Mouse (Mus musculus): Measurements from ENCODE around the gene Galk1.

Galk1 gene

DNA sequence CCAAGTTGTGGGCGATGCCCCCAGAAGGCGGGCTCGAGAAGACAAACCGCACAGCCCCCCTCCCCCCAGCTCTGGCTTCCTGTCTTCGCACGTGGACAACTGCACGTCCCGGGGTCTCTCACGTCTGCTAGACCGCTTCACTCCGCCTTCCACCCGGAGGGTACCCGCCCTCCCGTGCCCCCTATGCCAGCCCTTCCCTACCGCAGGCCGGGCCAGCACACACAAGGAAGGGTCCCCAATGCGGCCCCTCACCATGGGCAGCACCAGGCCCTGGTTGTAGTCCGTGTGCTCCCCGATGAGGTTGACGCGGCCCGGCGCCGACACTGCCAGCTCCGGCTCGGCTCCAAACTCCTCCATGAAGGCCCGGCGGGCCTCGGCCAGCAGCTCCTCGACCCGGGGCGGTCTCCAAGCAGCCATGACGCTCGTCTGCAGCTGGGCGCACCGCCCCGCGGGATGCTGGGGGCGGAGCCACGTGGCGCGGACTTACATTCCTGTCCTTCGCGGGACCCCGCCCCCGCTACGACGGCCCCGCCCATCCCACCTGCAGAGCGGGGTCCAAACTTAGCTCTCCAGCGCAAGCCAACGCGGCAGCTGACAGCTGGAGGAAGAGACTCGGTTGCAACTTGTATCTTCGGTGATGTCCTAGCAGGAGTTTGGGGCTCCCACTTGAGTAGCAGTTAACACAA is at the start of gene Galk1:
Galk1 (minus strand) TSS at position 458 of the 686 bp plus-strand sequence.
- DNase-seq (ENCODE audit: low spot score) = peak; percentile 95

- DNase-seq (ENCODE audit: low spot score) = no peak
Measured at GRCm38 (mm10) chr11:116061641-116062415, 49.3 kb upstream of the Galk1 start.

GRCm38 (mm10) chr11:116060596-116060995 is 48.1 kb upstream of the Galk1 start:
- DNase-seq (ENCODE audit: low spot score) = no peak

DNA sequence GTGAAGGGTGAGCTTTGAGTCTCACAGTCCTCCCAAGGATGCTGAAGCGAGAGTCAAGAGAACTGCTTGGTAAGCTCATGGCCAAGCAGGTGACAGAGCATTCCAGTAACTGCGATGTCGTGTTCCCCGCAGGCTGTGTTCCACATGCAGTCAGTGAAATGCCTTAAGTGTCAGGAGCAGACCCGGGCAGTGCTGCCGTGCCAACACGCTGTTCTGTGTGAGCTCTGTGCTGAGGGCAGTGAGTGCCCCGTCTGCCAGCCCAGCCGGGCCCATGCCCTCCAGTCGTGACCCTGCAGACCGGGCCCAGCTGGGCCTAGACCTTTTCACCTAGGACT is 47.1 kb upstream of the Galk1 start:
- DNase-seq (ENCODE audit: low spot score) = no peak

GRCm38 (mm10) chr11:116058868-116059690 is 46.6 kb upstream of the Galk1 start:
- DNase-seq (ENCODE audit: low spot score) = no peak

DNA sequence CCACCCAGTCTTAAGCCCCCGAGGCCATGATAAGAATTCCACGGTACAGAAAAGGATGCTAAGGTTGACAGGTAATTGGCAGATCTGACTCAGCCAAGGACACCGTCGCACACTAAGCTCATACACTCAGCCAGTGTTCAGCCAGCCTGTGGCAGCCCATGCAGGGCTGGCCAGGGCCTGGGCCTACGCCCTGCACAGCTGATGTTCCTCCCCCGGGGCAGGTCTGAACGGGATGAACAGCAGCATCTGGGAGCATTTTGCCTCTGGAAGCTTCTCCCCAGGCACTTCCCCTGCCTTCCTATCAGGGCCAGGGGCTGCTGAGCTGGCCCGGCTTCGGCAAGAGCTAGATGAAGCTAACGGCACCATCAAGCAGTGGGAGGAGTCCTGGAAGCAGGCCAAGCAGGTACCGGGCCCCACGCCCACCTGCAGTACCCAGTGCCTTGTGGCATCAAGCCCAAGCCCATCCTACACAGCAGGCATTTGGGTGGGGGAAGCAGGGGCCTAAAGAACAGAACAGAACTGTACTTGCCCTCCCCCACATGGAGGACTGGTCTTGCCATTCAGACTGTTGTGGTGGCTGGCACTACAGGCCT is 45.6 kb upstream of the Galk1 start:
- DNase-seq (ENCODE audit: low spot score) = no peak

DNA sequence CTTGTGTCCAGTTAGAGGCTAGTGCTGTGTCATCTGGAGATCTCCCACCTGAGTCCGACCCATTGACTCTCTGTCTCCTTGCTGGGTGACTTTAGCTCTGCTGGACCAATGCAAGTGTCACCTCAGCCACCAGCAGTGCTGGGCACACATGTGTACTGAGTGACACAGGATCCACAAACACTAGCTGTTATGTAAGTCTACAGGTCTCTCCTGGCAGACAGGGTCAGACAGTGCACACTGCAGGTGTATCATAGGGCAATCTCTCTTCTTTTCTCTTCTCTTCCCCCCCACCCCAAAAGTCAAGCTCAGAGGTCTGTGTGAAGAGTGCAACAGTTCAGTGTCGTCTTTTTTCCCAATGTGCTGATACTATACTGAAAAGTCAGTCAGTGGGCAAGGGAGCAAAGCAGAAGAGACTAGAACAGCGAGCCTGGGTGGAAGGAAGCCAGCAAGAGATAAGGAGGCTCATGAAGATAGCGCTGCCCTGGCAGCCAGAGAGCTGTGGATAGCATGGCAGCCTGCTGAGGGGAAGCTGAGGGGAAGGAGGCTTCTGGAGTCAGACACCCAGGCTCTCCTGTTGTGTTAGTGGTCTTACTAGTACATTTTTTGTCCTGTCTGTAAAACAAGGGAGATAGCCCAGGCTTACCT is 44.8 kb upstream of the Galk1 start:
- DNase-seq (ENCODE audit: low spot score) = no peak

DNA sequence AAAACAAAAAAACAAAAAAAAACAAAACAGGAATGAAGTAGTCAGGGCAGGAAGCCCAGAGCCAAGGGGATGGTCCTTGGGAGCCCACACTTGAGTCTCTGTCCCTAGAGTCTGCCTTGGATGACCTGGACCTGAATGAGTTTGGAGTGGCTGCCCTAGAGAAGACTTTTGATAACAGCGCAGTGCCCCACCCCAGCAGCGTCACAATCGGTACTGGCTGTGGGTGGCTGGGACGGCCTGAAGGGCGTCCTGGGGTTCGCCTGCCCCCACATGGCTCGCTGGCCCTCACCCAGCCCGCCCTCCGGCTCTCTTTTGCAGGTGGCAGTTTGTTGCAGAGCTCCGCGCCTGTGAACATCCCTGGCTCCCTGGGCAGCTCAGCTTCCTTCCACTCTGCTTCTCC is 43.4 kb upstream of the Galk1 start:
- no peak for DNase-seq (ENCODE audit: low spot score)

- no peak for DNase-seq (ENCODE audit: low spot score)
Measured at GRCm38 (mm10) chr11:116053510-116054229, 41.2 kb upstream of the Galk1 start.

- DNase-seq (ENCODE audit: low spot score) = no peak
Measured at GRCm38 (mm10) chr11:116050196-116050595, 37.7 kb upstream of the Galk1 start.

- DNase-seq (ENCODE audit: low spot score) = no peak
Measured at GRCm38 (mm10) chr11:116049610-116050009, 37.1 kb upstream of the Galk1 start.

GRCm38 (mm10) chr11:116045173-116045572 is 32.7 kb upstream of the Galk1 start:
- no peak for DNase-seq (ENCODE audit: low spot score)

DNA sequence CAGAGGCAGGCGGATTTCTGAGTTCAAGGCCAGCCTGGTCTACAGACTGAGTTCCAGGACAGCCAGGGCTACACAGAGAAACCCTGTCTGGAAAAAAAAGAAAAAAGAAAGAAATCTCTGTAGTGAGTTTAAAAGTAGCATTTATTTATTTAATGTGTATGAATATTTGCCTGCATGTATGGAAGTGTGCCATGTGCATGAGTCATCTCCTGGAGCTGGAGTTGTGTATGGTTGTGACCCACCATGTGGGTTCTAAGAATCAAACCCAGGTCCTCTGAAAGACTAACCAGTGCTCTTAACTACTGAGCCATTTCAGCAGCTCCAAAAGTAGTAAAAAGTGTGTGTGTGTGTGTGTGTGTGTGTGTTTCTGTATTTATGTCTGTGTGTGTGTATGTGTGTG is 30.8 kb upstream of the Galk1 start:
- DNase-seq (ENCODE audit: low spot score) = no peak

DNA sequence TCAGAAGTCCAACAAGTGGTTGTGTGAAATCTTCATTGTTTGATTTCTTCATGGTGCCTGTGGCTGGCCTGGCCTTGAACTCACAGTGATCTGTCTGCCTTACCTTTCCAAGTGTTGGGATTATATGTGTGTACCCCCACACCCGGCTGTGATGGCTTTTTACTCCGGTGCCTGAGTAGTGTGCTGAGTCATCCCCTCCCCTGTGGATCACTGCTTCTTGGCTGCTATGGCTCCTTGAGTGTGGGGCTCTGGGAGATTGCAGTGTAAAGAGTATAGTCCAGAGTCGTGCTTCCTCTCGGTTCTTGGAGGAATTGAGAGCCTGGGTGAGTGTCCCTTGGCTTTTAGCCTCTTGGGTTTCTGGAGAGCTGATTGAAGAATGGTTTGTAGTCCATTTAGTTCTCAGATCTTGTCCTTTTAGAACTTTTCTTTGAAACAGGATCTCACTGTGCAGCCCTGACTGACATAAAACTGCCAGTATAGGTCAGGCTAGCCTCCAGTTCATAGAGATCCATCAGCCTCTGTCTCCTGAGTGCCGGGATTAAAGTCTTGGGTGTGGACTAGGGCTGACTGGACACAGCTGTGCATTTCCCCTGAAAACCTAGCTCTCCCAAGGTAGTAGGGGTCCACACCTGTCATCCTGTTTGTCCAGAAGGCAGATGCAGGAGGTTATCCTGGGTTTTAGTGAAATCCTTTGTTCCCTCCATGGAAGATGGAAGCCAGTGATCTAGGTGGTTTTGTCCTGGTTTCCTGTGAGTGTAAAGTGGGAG is 30.0 kb upstream of the Galk1 start:
- DNase-seq (ENCODE audit: low spot score) = no peak

GRCm38 (mm10) chr11:116041833-116042232 is 29.3 kb upstream of the Galk1 start:
- DNase-seq (ENCODE audit: low spot score) = no peak

GRCm38 (mm10) chr11:116040593-116040992 is 28.1 kb upstream of the Galk1 start:
- DNase-seq (ENCODE audit: low spot score) = no peak

- DNase-seq (ENCODE audit: low spot score) = no peak
Measured at GRCm38 (mm10) chr11:116037826-116038225, 25.3 kb upstream of the Galk1 start.

GRCm38 (mm10) chr11:116036671-116037070 is 24.2 kb upstream of the Galk1 start:
- DNase-seq (ENCODE audit: low spot score) = no peak

- no peak for DNase-seq (ENCODE audit: low spot score)
Measured at GRCm38 (mm10) chr11:116034584-116034983, 22.1 kb upstream of the Galk1 start.

Data from embryo, embryonic 10 days (tissue).